Mouse (Mus musculus): ENCODE data around the gene Apol8.
"Not testable (repeated sequence)": the region's sequence is repeated elsewhere in the genome, so short reads cannot be mapped to it uniquely, and the experiment has no call there.

Gene Apol8

GRCm38 (mm10) chr15:77750461-77750860 lies 6.3 kb downstream of the Apol8 start:
- no peak for DNase-seq (ENCODE audit: low spot score in 2 of 2)

GRCm38 (mm10) chr15:77749717-77750116 lies 7.1 kb downstream of the Apol8 start:
- DNase-seq (ENCODE audit: low spot score in 2 of 2) = no peak

GRCm38 (mm10) chr15:77748414-77748813 lies 8.4 kb downstream of the Apol8 start:
- no peak for DNase-seq (ENCODE audit: low spot score in 2 of 2)

- DNase-seq (ENCODE audit: low spot score in 2 of 2) = no peak
Measured at GRCm38 (mm10) chr15:77746326-77746725, 10.5 kb downstream of the Apol8 start.

- DNase-seq (ENCODE audit: low spot score in 2 of 2) = no peak
Measured at GRCm38 (mm10) chr15:77745081-77745480, 11.7 kb downstream of the Apol8 start.

GRCm38 (mm10) chr15:77744632-77745031 lies 12.2 kb downstream of the Apol8 start:
- no peak for DNase-seq (ENCODE audit: low spot score in 2 of 2)

GRCm38 (mm10) chr15:77741556-77741955 lies 15.2 kb downstream of the Apol8 start:
- DNase-seq (ENCODE audit: low spot score in 2 of 2) = not testable (repeated sequence)

GRCm38 (mm10) chr15:77740511-77741297 lies 16.1 kb downstream of the Apol8 start:
- no peak for DNase-seq (ENCODE audit: low spot score in 2 of 2)

GRCm38 (mm10) chr15:77733903-77734302 lies 22.9 kb downstream of the Apol8 start:
- DNase-seq (ENCODE audit: low spot score in 2 of 2) = not testable (repeated sequence)

GRCm38 (mm10) chr15:77733380-77733779 lies 23.4 kb downstream of the Apol8 start:
- DNase-seq (ENCODE audit: low spot score in 2 of 2) = not testable (repeated sequence)

GRCm38 (mm10) chr15:77732851-77733250 lies 24.0 kb downstream of the Apol8 start:
- DNase-seq (ENCODE audit: low spot score in 2 of 2) = not testable (repeated sequence)

- DNase-seq (ENCODE audit: low spot score in 2 of 2) = no peak
Measured at GRCm38 (mm10) chr15:77731605-77732004, 25.2 kb downstream of the Apol8 start.

GRCm38 (mm10) chr15:77728739-77729138 lies 28.1 kb downstream of the Apol8 start, which contains the start of gene Apol9b:
Gene Apol9b (plus strand): TSS chr15:77729039.
- not testable (repeated sequence) for DNase-seq (ENCODE audit: low spot score in 2 of 2)

- not testable (repeated sequence) for DNase-seq (ENCODE audit: low spot score in 2 of 2)
Measured at GRCm38 (mm10) chr15:77727745-77728144, 29.1 kb downstream of the Apol8 start.

- not testable (repeated sequence) for DNase-seq (ENCODE audit: low spot score in 2 of 2)
Measured at GRCm38 (mm10) chr15:77727139-77727538, 29.7 kb downstream of the Apol8 start.

GRCm38 (mm10) chr15:77725393-77726020 lies 31.3 kb downstream of the Apol8 start:
- DNase-seq (ENCODE audit: low spot score in 2 of 2) = not testable (repeated sequence)

- DNase-seq (ENCODE audit: low spot score in 2 of 2) = not testable (repeated sequence)
Measured at GRCm38 (mm10) chr15:77724208-77724911, 32.4 kb downstream of the Apol8 start.

- DNase-seq (ENCODE audit: low spot score in 2 of 2) = not testable (repeated sequence)
Measured at GRCm38 (mm10) chr15:77721509-77721908, 35.3 kb downstream of the Apol8 start.

GRCm38 (mm10) chr15:77718240-77718639 lies 38.6 kb downstream of the Apol8 start:
- not testable (repeated sequence) for DNase-seq (ENCODE audit: low spot score in 2 of 2)

- not testable (repeated sequence) for DNase-seq (ENCODE audit: low spot score in 2 of 2)
Measured at GRCm38 (mm10) chr15:77708936-77709335, 47.9 kb downstream of the Apol8 start.

- DNase-seq (ENCODE audit: low spot score in 2 of 2) = not testable (repeated sequence)
Measured at GRCm38 (mm10) chr15:77705306-77705705, 51.5 kb downstream of the Apol8 start.

GRCm38 (mm10) chr15:77698656-77699055 lies 58.1 kb downstream of the Apol8 start, which contains the start of gene Apol7e:
Gene Apol7e (plus strand): TSS chr15:77698857.
- DNase-seq (ENCODE audit: low spot score in 2 of 2) = not testable (repeated sequence)

All from frontal cortex, postnatal 36 days (tissue).